Mouse (Mus musculus) olfactory bulb, adult 2 months (tissue): ENCODE data around the gene Dmac2. TPM values are rescaled to one million over a fixed set of nuclear protein-coding genes. Genes with fewer than 3 reads are reported as not detected.
"Not testable (repeated sequence)": the region's sequence is repeated elsewhere in the genome, so short reads cannot be mapped to it uniquely, and the experiment has no call there.

Experiments used
- H3K27ac ChIP-seq: fragments of 200-500 bp; 2 replicates; pipeline ENCODE4 v1.5.1; 2012; ENCODE audit warnings: low read depth, low read length; ENCODE audit not compliant: insufficient read depth
- H3K4me1 ChIP-seq: fragments of 200-500 bp; 2 replicates; pipeline ENCODE4 v1.6.1; 2012; ENCODE audit warnings: low read length; ENCODE audit not compliant: control insufficient read depth, insufficient read depth
- H3K4me3 ChIP-seq: fragments of 200-500 bp; 2 replicates; pipeline ENCODE4 v1.5.1; 2012; ENCODE audit warnings: mild to moderate bottlenecking, low read depth, low read length, moderate library complexity; ENCODE audit not compliant: insufficient read depth
- CTCF ChIP-seq: fragments of 200-500 bp; IDR thresholded peaks from 2 replicates; pipeline ENCODE4 v1.5.1; 2012; ENCODE audit warnings: low read depth, mild to moderate bottlenecking, low read length, moderate library complexity; ENCODE audit not compliant: insufficient read depth
- POLR2A ChIP-seq: fragments of 200-500 bp; IDR thresholded peaks from 2 replicates; pipeline ENCODE4 v1.6.1; 2012; ENCODE audit warnings: mild to moderate bottlenecking, low read depth, low read length, moderate library complexity; ENCODE audit not compliant: insufficient read depth
- WGBS: fragments of 180-500 bp; shearing (Covaris S2); methylation state at CpG from one replicate; pipeline ENCODE4 v1.1.7; 2018; 5-methylcytosine and 5-hydroxymethylcytosine counted together
- polyA plus RNA-seq: library from polyadenylated mRNA; stranded (reverse); fragments of >200 nt; gene quantifications from 2 replicates; pipeline ENCODE4 v1.2.4, GENCODE M21; 2012; ENCODE audit warnings: low replicate concordance; ENCODE audit not compliant: missing spikeins, insufficient read depth, insufficient read length

Dmac2 gene
- polyA plus RNA-seq = not detected in 2 replicates

DNA sequence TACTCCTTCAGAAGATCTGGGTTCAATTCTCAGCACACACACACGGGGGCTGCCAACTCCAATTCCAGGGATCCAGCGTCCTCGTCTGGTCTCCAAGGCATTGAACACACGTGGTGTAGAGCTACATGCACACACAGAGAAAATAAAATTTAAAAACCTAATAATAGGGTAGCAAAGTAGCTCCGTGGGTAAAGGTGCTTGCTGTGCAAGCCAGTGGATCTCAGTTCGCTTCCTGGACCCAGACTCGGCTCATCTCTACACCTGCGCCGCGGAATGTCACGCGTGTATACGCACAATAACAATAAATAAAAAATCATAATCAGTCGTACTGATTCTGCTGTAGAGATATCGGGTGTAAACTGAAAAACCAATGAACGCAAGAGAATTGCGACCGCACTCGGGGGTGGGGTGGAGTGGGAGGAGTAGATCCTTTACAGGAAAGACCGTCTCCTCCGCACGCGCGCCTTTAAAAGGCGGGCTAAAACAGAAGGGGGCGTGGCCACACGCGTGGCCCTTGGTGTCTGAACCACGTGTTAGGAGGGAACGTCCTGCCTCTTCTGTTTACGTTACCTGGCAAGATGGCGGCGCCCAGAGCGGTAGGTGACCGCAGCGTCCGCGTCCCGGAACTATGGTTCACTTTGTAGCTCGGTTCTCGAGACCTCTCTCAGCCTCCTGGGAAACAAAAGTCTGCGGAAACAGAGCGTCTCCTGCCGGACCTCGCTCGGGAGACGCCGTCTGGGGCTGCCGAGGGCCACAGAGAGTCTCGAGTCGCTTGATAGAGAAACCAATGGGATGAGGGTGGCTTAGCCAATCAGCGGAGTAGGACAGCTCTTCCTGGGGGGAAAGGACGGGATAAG is at the start of gene Dmac2:
Gene Dmac2, plus strand, starts transcription at position 550 of the 857 bp plus-strand sequence.
- TF ChIP-seq POLR2A = peak; percentile 70
- TF ChIP-seq CTCF = no peak
- Histone ChIP-seq H3K27ac (peak within 1 kb of the TSS; percentile 55), H3K4me1 (peaks cover 3% of the 10 kb centered on the region; the same call in 1 of the 2 replicates), H3K4me3 (peak within 1 kb of the TSS; percentile 88)
- WGBS = under 1% methylated on average over 53 of the region's 53 CpGs

- H3K4me3 ChIP-seq, H3K27ac ChIP-seq, H3K4me1 ChIP-seq: not testable (repeated sequence)
- 79% methylated on average over 5 of the region's 5 CpGs for WGBS
Measured at GRCm38 (mm10) chr7:25573806-25574205, 45.4 kb upstream of the Dmac2 start.

GRCm38 (mm10) chr7:25575105-25575504 is 44.1 kb upstream of the Dmac2 start:
- Histone ChIP-seq H3K4me3 (no peak overlapping the region), H3K27ac (no peak overlapping the region), H3K4me1 (no peaks in the 10 kb centered on the region)
- TF ChIP-seq CTCF (no peak), POLR2A (no peak)
- 88% methylated on average over 5 of the region's 5 CpGs for WGBS

DNA sequence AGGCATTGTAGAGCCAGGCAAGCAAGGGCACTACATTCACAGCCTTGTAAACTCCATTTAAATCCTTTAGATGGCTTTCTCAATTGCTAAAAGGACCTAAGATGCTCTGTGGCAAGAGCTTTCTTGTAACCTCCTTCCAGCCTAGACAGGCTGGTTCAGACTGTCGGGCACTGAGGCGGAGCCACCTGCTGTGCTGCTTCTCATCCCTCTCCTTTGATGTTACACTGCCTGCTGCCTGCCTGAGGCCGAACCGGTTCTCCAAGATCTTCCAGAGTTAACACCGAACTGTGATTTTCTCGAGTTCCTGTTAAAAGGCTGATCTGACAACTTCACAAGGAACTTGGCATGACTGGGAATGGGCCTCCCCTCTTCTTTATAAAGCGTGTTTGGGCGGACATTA is 43.3 kb upstream of the Dmac2 start:
- no peak overlapping the region for H3K27ac ChIP-seq
- WGBS = 24% methylated on average over 8 of the region's 8 CpGs
- TF ChIP-seq CTCF (no peak), POLR2A (no peak)
- no peak overlapping the region for H3K4me3 ChIP-seq
- no peaks in the 10 kb centered on the region for H3K4me1 ChIP-seq

- WGBS = 44% methylated on average over 6 of the region's 6 CpGs
- not testable (repeated sequence) for H3K4me1 ChIP-seq, H3K4me3 ChIP-seq, H3K27ac ChIP-seq
Measured at GRCm38 (mm10) chr7:25576308-25576707, 42.9 kb upstream of the Dmac2 start.

DNA sequence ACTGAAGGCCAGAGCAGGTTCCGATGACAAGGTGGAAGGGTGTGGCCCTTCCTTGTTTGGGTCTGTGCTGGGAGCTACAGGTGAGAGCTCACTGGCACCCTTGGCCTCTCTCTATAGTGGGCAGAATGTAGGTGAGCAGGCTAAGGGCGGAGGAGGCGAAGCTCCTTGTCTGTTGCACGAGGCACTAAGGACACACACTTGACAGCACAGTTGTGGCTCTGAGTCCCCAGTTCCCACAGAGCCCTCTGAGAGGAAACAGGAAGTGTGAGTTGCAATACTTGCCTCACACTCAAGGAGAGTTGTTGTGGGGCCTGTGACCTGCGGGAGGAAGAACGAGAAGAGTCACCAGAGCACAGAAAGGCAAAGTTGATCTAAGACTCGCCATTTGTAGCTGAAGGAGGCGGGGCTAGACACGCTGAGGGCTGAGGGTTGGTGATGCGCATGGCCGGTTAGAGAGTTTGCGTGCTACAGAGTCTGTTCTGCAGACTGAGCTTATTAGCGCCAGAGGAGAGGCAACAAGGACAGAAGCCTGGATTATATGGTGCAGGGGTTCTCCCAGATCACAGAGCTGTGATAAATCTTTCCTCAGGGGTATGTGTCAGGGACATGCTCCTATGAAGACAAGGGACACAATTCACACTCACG is 42.3 kb upstream of the Dmac2 start:
- H3K27ac ChIP-seq, H3K4me3 ChIP-seq, H3K4me1 ChIP-seq: not testable (repeated sequence)
- 76% methylated on average over 13 of the region's 14 CpGs for WGBS

DNA sequence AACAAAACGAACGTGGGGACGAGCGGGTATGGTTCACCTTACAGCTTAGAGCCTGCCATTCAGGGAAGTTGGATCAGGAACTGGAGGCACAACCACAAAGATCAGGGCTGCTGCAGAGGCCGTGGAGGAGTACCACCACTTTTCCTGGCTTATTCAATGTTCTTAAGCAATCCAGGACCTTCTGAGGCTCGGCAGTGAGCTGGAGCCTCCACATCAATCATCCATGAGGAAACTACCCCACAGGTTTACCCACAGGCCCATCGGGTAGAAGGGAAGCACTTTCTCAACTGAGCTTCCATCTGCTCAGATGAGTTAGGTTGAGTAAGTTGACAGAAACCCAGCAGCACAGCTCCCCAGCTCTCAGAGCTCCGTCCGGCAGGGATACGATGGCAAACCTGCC is 39.8 kb upstream of the Dmac2 start:
- no peaks in the 10 kb centered on the region for H3K4me1 ChIP-seq
- TF ChIP-seq POLR2A = no peak
- TF ChIP-seq CTCF = no peak
- 89% methylated on average over 10 of the region's 10 CpGs for WGBS
- H3K27ac ChIP-seq = no peak overlapping the region
- H3K4me3 ChIP-seq = no peak overlapping the region

- WGBS = 86% methylated on average over 15 of the region's 15 CpGs
- H3K27ac ChIP-seq = no peak overlapping the region
- TF ChIP-seq CTCF (no peak), POLR2A (no peak)
- H3K4me3 ChIP-seq = no peak overlapping the region
- no peaks in the 10 kb centered on the region for H3K4me1 ChIP-seq
Measured at GRCm38 (mm10) chr7:25582301-25582810, 36.9 kb upstream of the Dmac2 start.

GRCm38 (mm10) chr7:25584651-25585050 is 34.6 kb upstream of the Dmac2 start:
- H3K4me3 ChIP-seq = no peak overlapping the region
- TF ChIP-seq POLR2A (no peak), CTCF (no peak)
- WGBS = 89% methylated on average over 5 of the region's 5 CpGs
- no peaks in the 10 kb centered on the region for H3K4me1 ChIP-seq
- no peak overlapping the region for H3K27ac ChIP-seq
